Mouse (Mus musculus) cerebellum, adult 8-10 months (tissue): Measurements from ENCODE around the gene Mxi1.

Experiments
- DNase-seq: peaks from one replicate; pipeline ENCODE4 v3.0.0; 2022

Mxi1 gene

DNA sequence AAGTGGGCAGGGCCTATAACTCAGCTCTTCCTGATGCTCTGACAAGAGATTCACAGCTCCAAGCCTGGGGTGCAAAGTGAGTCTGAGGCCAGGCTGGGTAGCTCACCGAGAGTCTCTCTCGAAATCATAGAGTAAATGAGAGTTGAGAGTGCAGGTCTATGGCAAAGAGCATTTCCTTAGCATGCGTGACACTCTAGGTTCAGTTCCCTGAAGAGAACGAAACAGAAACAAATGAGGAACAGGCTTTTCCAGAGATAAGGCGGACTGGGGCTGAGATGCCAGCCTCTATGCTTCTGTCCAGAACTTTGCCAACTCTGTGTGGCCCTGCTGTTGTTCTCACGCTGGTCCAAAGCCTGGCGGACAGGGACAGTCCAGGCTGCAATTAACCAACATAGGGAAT, 6.9 kb upstream of the Mxi1 start:
- DNase-seq, result no peak

DNA sequence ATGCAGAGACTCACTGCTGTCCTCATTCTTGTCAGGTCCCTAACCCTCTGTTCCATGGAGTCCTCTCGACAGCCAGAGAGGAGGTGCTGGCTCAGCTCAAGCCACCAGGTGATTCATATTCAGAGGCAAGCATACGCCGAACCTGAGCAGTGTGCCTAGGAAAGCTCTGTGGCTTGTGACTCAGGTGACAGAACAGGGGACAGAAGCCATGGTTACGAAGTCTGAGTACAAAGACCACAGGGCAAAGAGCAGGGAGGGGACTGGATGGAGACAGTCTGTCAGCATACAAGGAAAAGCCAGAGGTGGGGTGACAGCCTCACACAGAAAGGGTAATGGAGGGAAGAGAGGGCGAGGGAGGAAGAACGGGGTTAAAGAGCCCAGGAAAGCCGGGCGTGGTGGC, 4.7 kb upstream of the Mxi1 start:
- DNase-seq, result no peak

DNA sequence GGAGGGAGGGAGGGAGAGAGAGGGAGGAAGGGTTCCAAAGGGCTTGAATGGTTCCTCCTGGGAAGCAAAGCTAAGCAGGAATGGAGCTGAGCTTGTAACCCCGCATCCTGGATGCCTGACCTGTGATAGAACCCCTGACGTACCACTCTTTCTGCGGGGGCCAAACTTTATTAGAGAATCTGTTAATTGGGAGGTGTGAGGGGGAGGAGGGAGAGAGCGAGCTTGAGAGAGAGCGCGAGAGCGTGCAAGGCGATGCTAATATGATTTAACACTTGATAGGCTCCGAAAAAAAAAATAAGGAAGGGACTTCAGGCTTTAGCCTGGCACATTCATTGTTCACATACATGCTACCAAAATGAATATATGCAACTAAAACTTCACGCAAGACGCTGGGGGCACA, 3.6 kb upstream of the Mxi1 start:
- DNase-seq, result no peak

DNA sequence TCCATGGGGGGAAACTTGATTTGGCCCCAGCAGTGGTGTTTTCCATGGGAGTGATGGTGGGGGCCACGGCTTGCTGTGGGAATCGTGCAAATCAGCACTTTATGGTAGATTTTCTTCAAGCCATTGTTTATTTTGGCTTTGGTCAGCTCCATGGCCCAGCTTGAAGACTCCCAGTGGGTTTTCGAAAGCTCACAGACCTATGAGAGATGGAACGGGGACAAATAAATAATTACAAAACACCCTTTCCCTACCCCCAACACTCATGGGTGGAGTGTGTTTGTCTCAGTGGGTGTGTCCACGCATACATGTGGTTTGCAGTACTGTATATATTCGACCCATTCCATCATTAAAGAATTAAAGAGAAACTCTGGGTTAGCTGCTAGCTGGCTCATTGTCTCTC, 3.1 kb upstream of the Mxi1 start:
- DNase-seq, result no peak

DNA sequence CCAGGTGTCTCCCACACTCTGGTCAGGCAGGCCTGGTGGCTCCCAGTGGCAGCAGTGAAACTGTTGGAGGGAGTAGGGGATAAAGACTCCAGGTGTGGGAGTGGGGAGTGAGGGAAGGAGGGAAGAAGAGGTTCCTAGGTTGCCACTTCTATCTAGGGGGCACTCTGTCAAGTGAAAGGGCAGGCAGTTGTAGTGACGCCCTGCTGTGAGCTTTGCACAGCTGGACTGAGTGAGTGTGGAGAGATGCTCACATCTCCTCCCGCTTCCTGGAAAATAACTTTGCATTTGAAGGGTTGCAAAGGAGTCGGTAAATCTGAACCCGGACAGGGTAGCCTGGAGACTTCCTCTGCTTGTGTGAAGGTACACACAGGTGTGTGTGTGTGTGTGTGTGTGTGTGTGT, 687 bp upstream of the Mxi1 start:
- no peak for DNase-seq

DNA sequence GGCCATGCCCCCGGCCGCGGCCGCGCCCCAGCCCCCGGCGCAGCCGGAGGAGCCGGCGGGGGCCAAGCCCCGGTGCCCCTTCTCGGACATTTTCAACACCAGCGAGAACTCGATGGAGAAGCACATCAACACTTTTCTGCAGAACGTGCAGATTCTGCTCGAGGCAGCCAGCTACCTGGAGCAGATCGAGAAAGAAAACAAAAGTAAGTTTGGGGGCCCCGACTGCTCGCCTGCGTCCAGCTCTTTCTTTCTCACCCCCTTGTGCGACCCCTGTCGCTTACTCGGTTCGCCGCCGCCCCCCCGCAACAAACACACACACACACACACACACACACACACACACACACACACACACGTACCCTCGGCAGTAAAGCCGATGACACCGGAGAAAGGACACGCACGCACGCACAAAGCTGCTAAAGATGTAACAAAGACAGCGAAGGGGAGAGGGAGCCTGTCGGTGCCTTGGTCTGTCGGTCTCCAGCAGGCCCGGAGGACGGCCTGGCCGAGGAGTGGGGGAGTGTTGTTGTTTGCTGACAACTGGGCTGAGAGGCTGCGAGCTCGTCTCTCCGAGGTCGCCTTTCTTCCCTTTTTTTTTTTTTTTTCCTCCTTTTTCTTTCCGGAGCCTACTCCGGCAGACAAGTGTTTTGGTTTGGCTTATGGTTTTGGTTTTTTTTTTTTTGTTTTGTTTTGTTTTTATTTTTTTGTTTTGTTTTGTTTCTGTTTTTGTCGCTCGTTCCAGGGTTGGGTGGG, 629 bp downstream of the Mxi1 start:
- DNase-seq, result peak; percentile 50

DNA sequence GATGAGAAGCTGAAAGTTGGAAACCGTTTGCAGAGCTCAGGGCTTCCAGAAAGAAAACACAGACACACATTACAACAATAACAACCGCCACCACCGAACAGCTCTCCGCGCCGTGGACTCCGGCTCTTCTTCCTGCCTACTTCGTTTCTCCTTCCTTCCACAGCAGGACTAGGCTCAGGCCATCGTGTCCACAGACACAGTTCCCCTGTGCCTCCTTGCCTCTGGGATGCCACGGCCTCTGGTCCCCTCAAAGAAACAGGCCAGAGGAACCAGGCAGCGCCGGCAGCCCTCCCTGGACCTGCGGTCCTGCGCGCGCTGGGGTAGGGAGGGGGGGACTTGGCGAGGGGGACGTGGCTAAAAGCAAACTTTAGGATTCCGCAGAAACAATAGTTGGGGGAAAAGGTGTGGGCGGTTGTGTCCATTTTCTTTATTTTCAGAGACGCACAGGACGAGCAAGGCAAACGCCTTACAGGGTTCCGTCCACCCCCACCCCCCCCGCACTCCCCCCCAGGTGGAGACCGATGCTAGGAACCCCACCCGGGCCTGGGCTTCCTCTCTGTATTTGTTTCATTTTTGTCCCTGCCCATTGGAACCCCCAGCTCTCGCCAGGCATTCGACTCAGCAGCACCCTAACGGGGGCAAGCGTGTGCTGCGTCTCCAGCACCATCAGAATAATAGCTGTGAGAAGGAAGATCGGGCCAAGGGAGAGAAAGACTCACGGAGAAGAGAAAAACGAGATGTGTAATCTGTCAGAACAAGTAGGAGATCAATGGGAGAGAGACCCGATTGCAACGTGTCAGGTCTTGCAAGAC, 1.4 kb downstream of the Mxi1 start:
- peak; percentile 56 for DNase-seq

DNA sequence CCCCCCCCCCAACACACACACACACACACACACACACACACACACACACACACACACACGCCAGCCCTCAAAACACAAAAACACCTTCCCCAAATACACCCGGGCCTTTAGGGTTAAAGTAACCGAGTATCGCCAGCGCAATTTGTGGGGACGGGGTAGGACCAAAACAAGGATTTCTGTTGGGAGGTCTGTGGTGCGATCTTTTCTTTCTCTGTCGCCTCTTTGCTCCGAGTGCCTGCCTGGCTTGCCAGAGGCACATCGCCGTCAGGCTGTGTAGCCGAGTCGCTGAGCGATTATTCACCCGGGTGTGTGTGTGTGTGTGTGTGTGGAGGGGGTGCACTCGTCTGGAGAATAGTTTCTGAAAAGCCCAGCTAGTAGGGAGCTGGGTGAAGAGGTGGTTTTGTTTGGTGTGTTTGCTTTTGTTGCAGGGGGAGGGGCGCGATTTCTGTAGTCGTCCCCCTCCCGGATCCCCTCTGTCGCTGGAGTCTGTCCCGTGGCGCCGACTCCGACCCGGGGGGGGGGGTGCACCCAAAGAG, 2.1 kb downstream of the Mxi1 start:
- DNase-seq, result peak; percentile 61

DNA sequence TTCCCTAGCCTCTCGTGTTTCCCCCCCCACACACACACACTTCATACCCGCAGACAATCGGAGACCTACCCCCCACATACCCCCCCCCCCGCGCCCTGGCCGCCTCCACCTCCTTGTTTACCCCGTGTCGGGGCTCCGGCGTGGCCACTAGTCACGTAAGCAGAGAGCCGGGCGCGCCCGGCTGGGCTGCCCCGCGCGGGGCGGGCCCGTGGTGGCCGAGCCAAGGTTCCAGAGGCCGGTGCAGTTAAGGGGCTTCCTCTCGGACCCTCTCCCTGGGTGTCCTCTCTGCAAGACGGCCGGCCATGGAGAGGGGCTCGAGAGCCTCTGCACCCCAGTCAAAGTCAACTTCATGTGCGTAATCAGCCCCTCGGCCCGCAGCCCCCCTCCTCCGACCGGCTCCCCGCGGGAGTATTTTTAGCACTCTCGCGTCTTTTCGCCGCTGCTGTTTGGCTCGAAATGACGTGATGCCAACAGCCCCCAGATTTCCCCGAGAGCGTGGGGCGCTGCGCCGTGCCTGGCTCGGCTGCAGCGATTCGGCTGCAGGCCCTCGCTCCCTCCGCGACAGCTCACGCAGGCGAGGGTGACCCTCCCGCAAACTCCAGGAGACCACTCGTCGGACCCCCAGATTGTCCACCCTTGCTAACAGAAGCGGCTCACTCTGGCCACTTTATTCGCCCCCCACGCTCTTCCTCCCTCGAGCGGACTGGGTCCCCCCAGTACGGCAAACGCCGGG, 2.8 kb downstream of the Mxi1 start:
- DNase-seq, result peak; percentile 73

DNA sequence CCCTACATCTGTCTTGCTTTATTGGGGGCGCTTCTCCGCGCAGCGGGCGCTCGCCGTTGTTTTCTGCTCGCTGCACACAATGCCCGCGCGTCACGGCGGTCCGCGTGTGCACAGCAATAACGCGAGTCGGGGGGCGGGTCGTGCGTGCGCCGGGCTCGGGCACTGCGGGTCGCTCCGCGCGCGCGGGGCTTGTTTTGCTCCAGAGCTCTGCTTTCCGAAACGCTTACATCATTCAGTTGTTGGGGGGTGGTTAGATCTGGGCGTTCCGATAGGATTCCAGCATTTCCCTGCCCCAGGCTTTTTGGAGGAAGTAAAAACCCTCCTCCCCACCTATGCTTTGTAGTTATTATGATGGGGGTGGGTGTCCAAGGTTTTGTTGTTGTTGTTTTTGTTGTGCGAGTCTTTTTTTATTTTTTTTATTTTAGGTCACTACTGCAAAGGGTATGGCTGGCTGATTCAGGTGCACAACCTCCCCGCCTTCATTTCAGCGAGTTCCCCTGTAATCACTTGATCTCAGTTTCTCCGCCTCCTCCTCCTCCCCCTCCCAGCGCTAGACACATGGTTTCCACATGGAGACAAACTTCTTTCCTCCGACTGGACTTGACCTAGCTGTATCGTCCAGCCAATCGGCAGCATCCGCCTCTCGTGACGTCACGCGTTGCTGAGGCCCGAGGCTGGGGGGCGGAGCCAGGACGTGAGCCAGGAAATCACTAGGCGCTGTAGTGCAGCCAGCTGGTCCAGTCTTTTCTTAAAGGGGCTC, 3.5 kb downstream of the Mxi1 start:
- DNase-seq, result peak; percentile 100

DNA sequence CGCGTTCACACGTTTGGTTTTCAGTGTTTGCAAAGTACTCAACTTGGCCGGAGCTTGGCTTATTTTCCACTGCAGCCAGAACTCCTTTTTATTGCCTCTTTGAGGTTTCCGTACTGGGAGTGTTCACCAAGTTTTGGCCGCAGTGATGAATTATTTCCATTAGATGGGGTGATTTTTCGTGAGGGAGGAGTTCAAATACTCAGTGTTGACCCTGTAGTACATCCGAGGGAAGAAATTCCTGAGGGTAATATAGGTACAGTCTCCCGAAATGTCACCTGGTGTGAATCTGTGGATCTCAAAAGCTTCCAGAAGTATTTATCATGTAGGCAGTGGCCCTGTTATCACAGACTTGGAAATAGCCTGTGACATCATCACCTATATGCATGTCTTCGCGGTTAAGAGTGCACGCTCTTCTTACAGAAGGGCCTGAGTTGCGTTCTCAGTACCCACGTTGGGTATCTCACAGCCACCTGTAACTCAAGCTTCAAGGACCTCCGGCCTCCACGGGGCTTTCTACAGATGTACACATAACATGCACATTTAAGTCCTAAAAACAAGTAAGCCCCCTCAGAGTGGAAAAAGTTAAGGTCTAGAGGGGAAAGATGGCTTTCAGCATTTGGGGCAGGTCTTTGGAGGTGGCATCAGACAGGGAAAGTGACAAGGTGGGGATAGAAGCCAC, 4.4 kb downstream of the Mxi1 start:
- DNase-seq, result no peak

DNA sequence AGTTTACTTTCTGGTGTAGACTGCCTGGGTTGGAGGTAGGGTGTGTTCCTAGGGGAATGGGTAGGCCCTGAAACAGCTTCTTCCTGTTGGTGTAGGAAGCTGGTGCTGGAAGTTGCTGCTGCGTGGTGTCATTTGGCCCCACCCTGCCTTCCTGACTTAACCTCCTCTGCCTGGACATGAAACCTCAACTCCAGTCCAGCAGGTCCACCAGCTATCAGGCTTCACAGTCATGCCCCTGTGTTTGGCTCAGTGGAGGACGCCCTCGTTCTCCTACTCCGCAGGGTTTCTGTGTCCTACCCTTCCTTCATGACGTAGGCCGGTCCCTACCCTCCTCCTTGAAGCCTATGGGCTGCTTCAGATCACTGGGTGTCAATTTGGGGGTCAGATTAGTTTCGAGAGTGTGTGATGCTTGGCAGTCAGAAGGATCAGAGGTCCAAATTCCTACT, 4.9 kb downstream of the Mxi1 start:
- DNase-seq, result peak; percentile 37

DNA sequence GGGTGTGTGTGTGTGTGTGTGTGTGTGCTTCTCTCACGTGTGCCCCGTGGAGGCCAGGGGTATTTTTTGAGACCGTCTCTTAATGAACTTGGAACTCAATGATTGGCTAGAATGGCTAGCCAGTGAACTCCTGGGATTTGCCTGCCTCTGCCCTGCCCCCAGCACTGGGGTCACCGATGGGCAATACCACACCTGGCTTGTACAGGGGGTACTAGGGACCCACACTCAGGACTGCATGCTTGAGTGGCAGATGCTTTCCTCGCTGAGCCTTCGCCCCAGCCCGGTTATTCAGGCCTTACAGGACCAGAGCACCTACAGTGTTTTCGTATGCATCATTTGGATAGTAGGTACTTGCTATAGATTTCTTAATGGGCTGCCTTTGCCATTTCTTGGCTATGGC, 5.8 kb downstream of the Mxi1 start:
- no peak for DNase-seq

DNA sequence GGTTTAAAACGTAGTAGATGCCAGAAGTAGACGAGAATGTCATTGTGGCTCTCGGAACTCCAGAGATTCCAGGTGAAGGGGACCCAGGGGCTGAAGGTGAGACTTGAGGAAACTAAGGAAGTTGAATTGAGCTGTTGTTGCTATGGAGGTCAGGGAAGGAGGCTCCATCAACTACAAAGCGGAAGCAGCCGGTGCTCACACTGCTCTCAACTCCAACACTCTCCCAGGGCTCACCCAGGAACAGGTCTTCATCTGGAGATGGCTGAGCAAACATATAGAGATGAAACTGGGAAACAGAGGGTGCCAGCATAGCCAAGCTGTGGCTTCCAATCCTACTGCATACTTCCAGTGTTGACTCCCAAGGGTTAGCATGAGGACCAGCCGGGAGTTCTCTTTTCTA, 6.6 kb downstream of the Mxi1 start:
- DNase-seq, result no peak

DNA sequence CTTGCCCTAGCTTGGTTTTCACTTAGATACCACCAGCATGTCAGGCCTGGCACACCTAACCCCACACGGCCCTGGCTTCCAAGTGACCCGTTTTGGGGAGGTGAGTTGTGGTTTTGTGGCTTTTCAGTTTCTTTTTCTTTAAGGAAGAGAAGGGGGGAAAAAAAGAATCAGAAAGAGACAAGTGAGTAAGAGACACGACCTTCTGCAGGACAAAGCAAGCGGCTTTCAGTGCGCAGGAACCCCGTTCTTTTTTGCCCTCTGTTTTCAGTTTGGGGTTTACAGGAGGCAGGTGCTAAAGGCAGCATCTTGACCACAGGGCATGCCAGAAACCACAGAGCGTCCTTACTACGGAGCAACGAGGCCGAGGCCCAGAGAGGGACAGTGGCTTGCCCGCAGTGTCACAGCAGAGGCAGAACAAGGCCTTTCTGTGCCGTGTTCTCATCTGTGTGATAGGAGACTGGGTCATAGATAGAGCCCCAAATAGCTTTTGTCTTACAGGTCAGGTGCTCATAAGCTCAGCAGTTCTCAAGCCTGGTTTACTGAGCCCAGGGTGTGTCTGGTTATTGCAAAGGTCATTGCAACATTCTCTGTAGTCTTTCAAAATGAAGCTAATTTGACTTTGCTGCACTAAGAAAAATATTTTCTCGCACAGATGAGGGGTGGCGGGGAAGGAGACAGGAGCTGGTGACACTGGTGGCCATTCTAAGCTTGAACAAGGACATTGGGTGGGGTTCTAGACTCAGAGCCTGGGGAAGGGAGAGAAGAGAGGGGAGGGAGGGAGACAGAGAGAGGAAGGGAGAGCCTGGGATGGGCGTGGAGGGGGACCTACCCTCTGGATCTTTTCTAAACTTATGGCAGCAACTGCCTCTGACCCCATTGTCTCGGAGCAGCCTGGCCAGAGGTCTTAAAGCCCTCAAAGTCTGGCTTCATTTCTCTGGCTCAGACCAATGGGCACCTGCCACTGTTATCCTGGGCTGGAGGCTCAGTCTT, 8.1 kb downstream of the Mxi1 start:
- DNase-seq, result no peak

DNA sequence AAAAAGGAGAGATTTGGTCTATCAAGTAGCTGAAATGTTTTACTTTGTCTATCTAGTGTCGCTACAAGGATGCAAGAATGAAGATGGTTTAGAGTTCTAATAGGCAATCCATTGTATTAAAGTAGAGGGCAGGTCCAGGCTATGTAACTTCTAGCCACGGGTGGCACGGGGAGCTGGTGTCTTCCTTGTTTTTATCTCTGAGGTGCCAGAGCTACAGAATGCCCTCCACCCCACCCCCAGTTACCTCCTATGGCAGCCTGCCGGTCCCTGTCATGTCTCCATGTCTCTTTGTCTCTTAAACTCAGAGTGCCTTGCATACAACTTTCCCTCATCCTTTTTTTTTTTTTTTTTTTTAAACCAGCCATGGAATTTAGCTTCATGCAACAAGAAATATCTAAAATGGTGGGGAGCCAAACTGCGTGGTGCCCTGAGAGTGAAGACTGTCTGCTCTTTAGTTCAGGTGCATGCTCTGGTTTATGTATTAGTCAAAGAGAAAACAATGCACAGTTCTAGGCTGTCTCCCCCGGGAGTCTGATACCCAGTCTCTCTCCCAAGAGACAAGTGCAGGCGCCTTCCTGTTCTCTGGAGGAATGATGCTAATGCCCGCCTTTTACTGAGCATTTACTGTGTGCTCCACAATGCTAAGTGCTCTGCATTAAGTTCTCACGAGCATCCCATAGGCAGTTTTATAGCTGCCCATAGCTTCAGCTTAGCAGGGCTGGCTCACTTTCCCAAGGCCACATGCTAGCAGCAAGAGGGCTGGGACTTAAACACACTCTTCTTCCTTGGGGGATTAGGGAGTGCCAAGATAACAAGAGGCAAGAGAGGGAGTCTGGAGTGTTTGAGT, 10.2 kb downstream of the Mxi1 start:
- DNase-seq, result no peak

DNA sequence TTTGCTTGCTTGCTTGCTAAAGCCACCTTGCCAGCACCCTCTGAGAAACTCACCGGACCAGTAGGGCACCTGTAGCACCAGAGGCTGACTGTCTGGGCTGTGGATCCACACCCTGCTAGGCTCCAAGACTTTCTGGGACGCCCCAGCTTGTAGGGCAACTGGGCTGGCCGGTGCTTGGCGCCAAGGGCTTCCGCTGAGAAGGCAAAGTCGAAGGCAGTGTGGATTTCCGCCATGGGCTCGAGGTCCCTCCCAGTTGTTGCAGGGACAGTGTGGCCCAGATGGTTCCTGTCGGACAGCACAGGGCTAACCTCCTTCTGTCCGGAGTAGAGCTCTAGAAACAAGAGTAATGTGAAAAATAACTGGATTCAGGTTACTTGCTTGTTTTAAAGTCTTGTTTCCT, 11.0 kb downstream of the Mxi1 start:
- peak; percentile 29 for DNase-seq

DNA sequence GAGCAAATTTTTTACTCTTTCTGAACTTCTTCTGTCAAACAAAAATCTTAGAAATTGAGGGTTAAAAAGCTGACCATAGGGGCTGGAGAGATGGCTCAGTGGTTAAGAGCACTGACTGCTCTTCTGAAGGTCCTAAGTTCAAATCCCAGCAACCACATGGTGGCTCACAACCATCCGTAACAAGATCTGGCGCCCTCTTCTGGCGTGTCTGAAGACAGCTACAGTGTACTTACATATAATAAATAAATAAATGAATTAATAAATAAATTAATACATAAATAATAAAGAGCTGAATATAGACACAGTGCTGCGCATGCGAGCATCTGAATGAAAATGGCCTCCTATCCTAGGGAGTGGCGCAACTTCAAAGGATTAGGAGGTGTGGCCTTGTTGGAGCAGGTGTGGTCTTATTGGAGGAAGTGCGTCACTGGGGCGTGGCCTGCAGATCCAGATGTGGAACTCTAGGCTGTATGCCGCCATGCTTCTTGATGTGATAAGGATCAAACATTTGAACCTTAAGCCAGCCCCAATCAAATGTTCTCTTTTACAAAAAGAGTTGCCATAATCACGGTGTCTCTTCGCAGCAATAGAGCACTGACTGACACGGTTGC, 12.2 kb downstream of the Mxi1 start:
- no peak for DNase-seq

DNA sequence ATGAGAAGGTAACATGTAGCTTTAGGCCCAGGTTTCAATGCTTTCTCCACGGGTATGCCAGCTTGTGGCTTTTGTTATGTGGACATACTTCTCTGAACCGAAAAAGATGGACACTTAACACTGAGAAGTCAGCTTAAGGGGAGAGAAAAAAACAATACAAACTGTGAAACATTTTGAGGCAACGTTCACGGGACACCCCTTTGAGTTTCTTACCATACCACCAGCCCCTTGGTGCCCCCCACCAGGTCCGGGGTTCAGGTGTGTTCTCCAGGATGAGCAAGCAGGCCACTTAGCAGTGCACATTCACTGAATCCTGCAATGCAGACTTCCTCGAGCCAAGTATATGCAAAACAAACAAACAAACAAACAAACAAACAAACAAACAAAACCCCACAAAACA, 14.5 kb downstream of the Mxi1 start:
- DNase-seq, result peak; percentile 48
